Mouse (Mus musculus) megakaryocyte, embryonic 14.5 days (primary cell): ENCODE data around the gene Prrg3. TPM values are rescaled to one million over a fixed set of nuclear protein-coding genes. Genes with fewer than 3 reads are reported as not detected.
"Not testable (repeated sequence)": the region's sequence is repeated elsewhere in the genome, so short reads cannot be mapped to it uniquely, and the experiment has no call there.

ENCODE experiments used
- H3K27me3 ChIP-seq: replicated peaks from 2 replicates; pipeline ENCODE3; 2012; ENCODE audit warnings: inconsistent platforms
- H3K36me3 ChIP-seq: replicated peaks from 2 replicates; pipeline ENCODE3; 2012; ENCODE audit warnings: low read length, inconsistent platforms, mixed read lengths
- H3K4me1 ChIP-seq: 2 replicates; pipeline ENCODE4 v1.6.1; 2012; ENCODE audit warnings: inconsistent platforms
- H3K4me3 ChIP-seq: replicated peaks from 2 replicates; pipeline ENCODE3; 2012; ENCODE audit warnings: moderate library complexity, mild to moderate bottlenecking, inconsistent platforms
- H3K9me3 ChIP-seq: 2 replicates; pipeline ENCODE4 v1.6.1; 2012; ENCODE audit warnings: inconsistent platforms
- FLI1 ChIP-seq: IDR thresholded peaks from 2 replicates; pipeline ENCODE4 v1.6.1; 2012; ENCODE audit warnings: low read length, inconsistent platforms, mixed read lengths
- GATA1 ChIP-seq: IDR thresholded peaks from 3 replicates; pipeline ENCODE4 v1.6.1; 2012; ENCODE audit warnings: mixed read lengths, low read length, inconsistent platforms, borderline replicate concordance
- polyA plus RNA-seq: library from polyadenylated mRNA; stranded (reverse); fragments of >175 nt; gene quantifications from 2 replicates; pipeline ENCODE4 v1.2.3, GENCODE M21; 2012; ENCODE audit warnings: low replicate concordance; ENCODE audit not compliant: insufficient read depth

Prrg3 gene
- polyA plus RNA-seq = not detected in 2 replicates

- 0 out of 2 replicates have a peak, but pooled peaks cover 3% of the 10 kb centered on the region for H3K9me3 ChIP-seq
- H3K4me3 ChIP-seq = no peak within 1 kb of the TSS
- H3K27me3 ChIP-seq = peaks cover 50% of the 10 kb centered on the region
- H3K36me3 ChIP-seq = no peaks in the 10 kb centered on the region
- no peaks in the 10 kb centered on the region for H3K4me1 ChIP-seq
- no peak for TF ChIP-seq GATA1
- no peak for TF ChIP-seq FLI1
Measured at GRCm38 (mm10) chrX:71962073-71963051, at the start of gene Prrg3. Prrg3 (plus strand) TSS chrX:71962624.

DNA sequence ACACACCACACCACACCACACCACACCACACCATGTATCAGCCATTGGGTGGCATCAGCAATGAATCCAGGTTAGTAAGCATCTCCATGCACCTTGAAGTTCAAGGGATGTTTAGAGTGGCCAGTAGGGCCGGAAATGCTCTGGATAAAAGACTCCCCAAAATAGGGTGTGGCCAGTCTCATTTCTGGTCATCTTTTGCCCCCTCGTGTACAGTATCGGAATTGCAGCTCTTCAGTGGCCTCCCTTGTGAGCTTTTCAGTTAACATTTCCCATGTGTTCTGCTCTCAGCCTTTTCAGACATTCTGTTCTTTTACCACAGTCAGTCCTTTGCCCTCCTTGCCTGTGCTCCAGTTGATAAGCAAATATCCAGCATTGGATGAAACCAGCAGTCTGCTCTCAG is 15.8 kb upstream of the Prrg3 start:
- H3K4me1 ChIP-seq = no peaks in the 10 kb centered on the region
- no peaks in the 10 kb centered on the region for H3K36me3 ChIP-seq
- H3K4me3 ChIP-seq = no peak overlapping the region
- no peak for TF ChIP-seq FLI1
- no peak for TF ChIP-seq GATA1
- H3K9me3 ChIP-seq = no peaks in the 10 kb centered on the region
- peaks cover 13% of the 10 kb centered on the region for H3K27me3 ChIP-seq

GRCm38 (mm10) chrX:71958366-71958765 is 4.1 kb upstream of the Prrg3 start:
- Histone ChIP-seq H3K27me3 (peaks cover 36% of the 10 kb centered on the region), H3K4me1 (no peaks in the 10 kb centered on the region), H3K4me3 (no peak overlapping the region), H3K9me3 (0 out of 2 replicates have a peak, but pooled peaks cover 3% of the 10 kb centered on the region), H3K36me3 (no peaks in the 10 kb centered on the region)
- TF ChIP-seq GATA1 (no peak), FLI1 (no peak)

DNA sequence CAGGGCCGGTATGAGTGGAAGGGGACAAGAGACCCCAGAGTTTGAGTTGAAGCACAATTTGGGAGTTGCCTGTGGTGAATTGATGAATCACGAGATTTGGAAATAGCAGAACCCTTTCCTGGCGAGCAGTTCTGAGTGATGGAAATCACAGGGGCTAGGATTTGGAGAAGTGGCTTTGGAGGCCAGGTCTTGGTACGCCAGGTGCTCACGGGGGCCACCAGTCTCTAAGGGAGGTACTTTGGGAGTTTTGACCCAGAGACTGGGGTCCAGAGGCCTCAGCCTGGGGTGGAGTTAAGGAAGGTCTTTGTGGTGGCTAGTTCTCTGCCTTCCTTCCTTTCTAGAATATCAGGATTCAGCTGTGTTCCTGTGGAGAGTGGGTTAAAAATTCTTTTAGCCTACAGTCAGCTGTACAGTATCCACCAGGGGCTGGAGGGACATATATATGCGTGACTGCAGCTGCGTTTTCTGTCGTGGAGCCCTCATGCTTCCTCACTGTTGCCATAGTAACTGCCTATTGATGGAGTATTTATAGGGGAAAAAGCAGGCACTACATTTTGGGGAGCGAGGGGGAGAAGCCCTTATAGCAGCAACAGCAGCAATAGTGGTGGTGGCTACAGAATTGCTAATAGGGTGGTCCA is 970 bp downstream of the Prrg3 start:
- Histone ChIP-seq H3K36me3 (no peaks in the 10 kb centered on the region), H3K9me3 (0 out of 2 replicates have a peak, but pooled peaks cover 3% of the 10 kb centered on the region), H3K27me3 (peaks cover 52% of the 10 kb centered on the region), H3K4me3 (no peak overlapping the region), H3K4me1 (no peaks in the 10 kb centered on the region)
- no peak for TF ChIP-seq GATA1
- TF ChIP-seq FLI1 = no peak

DNA sequence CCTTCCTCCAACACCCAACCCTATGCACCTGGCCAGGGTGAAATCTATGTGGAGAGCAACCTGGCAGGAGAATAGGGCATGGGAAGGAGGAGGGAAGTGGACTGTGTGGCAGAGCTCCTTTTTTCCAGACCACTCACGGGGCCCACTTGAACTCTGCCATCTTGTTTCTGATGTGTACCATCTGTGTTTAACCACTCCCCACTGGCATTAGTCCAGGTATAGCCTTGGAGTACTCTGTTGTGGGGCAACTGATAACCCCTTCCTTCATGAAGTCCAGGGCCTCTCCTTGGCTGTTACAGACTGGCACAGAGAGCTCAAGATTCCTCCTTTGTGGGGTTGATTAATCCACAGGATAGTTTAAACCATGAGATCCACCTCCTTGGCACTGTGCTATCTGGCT is 5.8 kb downstream of the Prrg3 start:
- TF ChIP-seq FLI1 = no peak
- no peak for TF ChIP-seq GATA1
- Histone ChIP-seq H3K4me3 (no peak overlapping the region), H3K27me3 (peaks cover 34% of the 10 kb centered on the region), H3K4me1 (no peaks in the 10 kb centered on the region), H3K36me3 (no peaks in the 10 kb centered on the region), H3K9me3 (no peaks in the 10 kb centered on the region)

GRCm38 (mm10) chrX:71968816-71969215 is 6.4 kb downstream of the Prrg3 start:
- Histone ChIP-seq H3K36me3 (no peaks in the 10 kb centered on the region), H3K9me3 (no peaks in the 10 kb centered on the region), H3K27me3 (peaks cover 29% of the 10 kb centered on the region), H3K4me3 (no peak overlapping the region), H3K4me1 (no peaks in the 10 kb centered on the region)
- TF ChIP-seq GATA1 = no peak
- no peak for TF ChIP-seq FLI1

DNA sequence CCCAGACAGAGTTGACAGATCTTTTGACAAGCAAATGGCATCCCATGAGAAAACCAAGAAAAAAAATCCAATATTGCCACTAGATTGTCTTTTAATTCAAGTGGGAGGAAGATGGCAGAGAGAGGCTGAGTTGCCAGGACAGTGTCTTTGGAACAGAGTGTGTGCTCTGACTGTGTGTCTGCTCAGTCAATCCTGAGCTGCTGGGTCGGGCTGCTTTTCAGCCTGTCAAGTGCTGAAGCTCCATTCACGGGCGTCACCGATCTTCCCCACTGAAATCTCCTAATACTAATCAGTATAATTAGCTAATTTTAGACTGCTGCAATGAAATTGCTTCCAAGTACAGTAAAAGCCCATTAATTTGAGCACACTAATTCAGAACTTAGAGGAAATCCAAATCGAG is 8.9 kb downstream of the Prrg3 start:
- no peaks in the 10 kb centered on the region for H3K4me1 ChIP-seq
- no peak overlapping the region for H3K4me3 ChIP-seq
- TF ChIP-seq GATA1 = no peak
- TF ChIP-seq FLI1 = no peak
- H3K27me3 ChIP-seq = peaks cover 24% of the 10 kb centered on the region
- H3K9me3 ChIP-seq = no peaks in the 10 kb centered on the region
- H3K36me3 ChIP-seq = no peaks in the 10 kb centered on the region

GRCm38 (mm10) chrX:71972686-71973085 is 10.3 kb downstream of the Prrg3 start, which contains the start of gene Fate1:
Fate1 (plus strand) TSS chrX:71972986.
- H3K4me3 ChIP-seq = no peak within 1 kb of the TSS
- no peaks in the 10 kb centered on the region for H3K4me1 ChIP-seq
- no peaks in the 10 kb centered on the region for H3K9me3 ChIP-seq
- no peaks in the 10 kb centered on the region for H3K36me3 ChIP-seq
- no peak for TF ChIP-seq GATA1
- TF ChIP-seq FLI1 = no peak
- peaks cover 20% of the 10 kb centered on the region for H3K27me3 ChIP-seq

DNA sequence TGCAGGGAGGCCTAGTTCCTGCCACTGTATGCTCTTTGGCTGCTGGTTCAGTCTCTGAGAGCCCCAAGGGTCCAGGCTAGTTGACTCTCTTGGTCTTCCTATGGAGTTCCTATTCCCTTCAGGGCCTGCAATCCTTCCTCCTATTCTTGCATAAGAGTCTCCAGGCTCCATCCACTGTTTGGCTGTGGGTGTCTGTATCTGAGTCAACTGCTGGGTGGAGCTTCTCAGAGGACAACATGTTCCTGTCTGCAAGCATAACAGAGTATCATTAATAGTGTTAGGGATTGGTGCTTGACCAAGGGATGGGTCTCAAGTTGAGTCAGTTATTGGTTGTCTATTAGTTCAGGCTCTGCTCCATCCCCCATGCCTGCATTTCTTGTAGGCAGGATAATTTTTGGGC is 15.3 kb downstream of the Prrg3 start:
- H3K4me3 ChIP-seq, H3K9me3 ChIP-seq, H3K27me3 ChIP-seq, H3K36me3 ChIP-seq, H3K4me1 ChIP-seq: not testable (repeated sequence)

DNA sequence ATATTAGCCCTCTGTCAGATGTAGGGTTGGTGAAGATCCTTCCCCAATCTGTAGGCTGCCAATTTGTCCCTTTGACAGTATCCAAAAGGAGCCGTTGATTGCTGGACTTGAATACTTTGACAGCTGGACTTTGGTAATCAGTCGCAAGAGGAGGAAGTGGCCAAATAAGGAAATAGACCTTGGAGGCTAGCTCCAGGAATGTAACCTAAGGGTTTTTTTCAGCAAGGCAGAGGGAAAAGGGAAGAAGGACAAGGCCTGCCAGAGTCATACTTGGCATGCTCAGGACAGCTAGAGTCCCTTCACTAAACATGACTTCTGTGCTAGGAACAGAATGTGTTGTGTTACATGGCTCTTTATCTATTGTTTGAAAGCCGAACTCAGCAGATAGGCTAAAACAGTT is 18.0 kb downstream of the Prrg3 start:
- H3K27me3 ChIP-seq = peaks cover 11% of the 10 kb centered on the region
- no peaks in the 10 kb centered on the region for H3K9me3 ChIP-seq
- no peaks in the 10 kb centered on the region for H3K36me3 ChIP-seq
- H3K4me1 ChIP-seq = no peaks in the 10 kb centered on the region
- TF ChIP-seq GATA1 (no peak), FLI1 (no peak)
- H3K4me3 ChIP-seq = no peak overlapping the region
